Mouse (Mus musculus) liver, postnatal 0 days (tissue): ENCODE results near the gene Ear6. TPM values are rescaled to one million over a fixed set of nuclear protein-coding genes. Genes with fewer than 3 reads are reported as not detected.

Source experiments
- ATAC-seq: fragments of 200-750 bp; cut with Nextera tagmentation; 2 replicates; pipeline ENCODE4 v1.8.0; 2017; ENCODE audit warnings: mild to moderate bottlenecking, moderate library complexity
- DNase-seq: peaks from one replicate; pipeline ENCODE4 v3.0.0-alpha.2; 2016
- H3K27ac ChIP-seq: fragments of 300-500 bp; sonication (generic); 2 replicates; pipeline ENCODE4 v1.5.1; 2014; ENCODE audit warnings: antibody characterized with exemption, moderate library complexity, mild to moderate bottlenecking, low read depth
- H3K27me3 ChIP-seq: fragments of 300-500 bp; sonication (generic); 2 replicates; pipeline ENCODE4 v1.6.1; 2014; ENCODE audit warnings: low read length, control low read depth, mixed read lengths; ENCODE audit not compliant: insufficient read depth
- H3K36me3 ChIP-seq: fragments of 300-500 bp; sonication (generic); replicated peaks from 2 replicates; pipeline ENCODE4 v1.6.1; 2014; ENCODE audit warnings: mild to moderate bottlenecking, control low read depth, low read length, moderate library complexity, mixed read lengths; ENCODE audit not compliant: insufficient read depth
- H3K4me1 ChIP-seq: fragments of 300-500 bp; sonication (generic); 2 replicates; pipeline ENCODE4 v1.6.1; 2014; ENCODE audit warnings: antibody characterized with exemption, mild to moderate bottlenecking, control low read depth; ENCODE audit not compliant: insufficient read depth
- H3K4me2 ChIP-seq: fragments of 300-500 bp; sonication (generic); 2 replicates; pipeline ENCODE4 v1.6.1; 2014; ENCODE audit warnings: low read depth, mild to moderate bottlenecking, low read length, moderate library complexity, mixed read lengths
- H3K4me3 ChIP-seq: fragments of 300-500 bp; sonication (generic); 2 replicates; pipeline ENCODE4 v1.5.1; 2014; ENCODE audit warnings: low read depth, low read length
- H3K9ac ChIP-seq: fragments of 300-500 bp; sonication (generic); replicated peaks from 2 replicates; pipeline ENCODE4 v1.6.1; 2014; ENCODE audit warnings: mild to moderate bottlenecking, moderate library complexity
- H3K9me3 ChIP-seq: fragments of 300-500 bp; sonication (generic); 2 replicates; pipeline ENCODE4 v1.6.1; 2016; ENCODE audit warnings: mild to moderate bottlenecking, control low read depth, low read length, mixed read lengths
- CTCF ChIP-seq: sonication (generic); IDR thresholded peaks from 2 replicates; pipeline ENCODE4 v1.5.1; 2016; ENCODE audit warnings: antibody characterized with exemption, low read depth
- EP300 ChIP-seq: IDR thresholded peaks from 2 replicates; pipeline ENCODE4 v1.6.1; 2016; ENCODE audit warnings: antibody characterized with exemption, low read depth, mild to moderate bottlenecking
- WGBS: fragments of 180-500 bp; shearing (Covaris S2); extraction: QIAGEN DNeasy Blood & Tissue Kit; methylation state at CpG from one replicate; pipeline ENCODE4 v1.1.7; 2014; ENCODE audit not compliant: insufficient replicate concordance; 5-methylcytosine and 5-hydroxymethylcytosine counted together
- polyA plus RNA-seq: library from polyadenylated mRNA; unstranded; fragments of >200 nt; fragmentation: Nextera tagmentation; extraction: Ambion mirVana; gene quantifications from 2 replicates; pipeline ENCODE4 v1.2.1, GENCODE M21; 2015

Ear6 gene
- polyA plus RNA-seq, 1 experiment from 2014 or later, result 2.7 TPM

DNA sequence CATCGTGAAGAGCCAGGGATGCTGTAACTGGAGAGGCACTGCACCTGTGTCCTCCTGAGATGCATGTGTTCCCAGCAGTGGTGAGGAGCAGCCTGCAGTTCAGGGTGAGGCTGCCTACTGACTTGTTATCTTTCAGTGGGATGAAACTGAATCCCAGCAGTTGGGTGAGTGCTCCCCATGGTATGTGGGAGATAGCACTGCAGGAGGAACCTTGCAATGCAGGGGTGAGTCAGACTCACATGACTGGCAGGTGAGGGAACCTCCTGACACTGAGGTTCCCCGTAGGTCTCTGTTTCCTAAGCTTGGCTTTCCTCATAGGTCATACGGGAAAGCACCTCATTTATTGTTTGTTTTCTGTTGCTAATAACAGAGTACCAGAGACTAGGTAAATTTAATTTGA lies 24.0 kb downstream of the Ear6 start:
- WGBS, result 67% methylated on average over 3 of the region's 3 CpGs
- Histone ChIP-seq H3K9ac (no peak overlapping the region), H3K36me3 (no peaks in the 10 kb centered on the region), H3K4me1 (no peaks in the 10 kb centered on the region), H3K4me3 (no peak overlapping the region), H3K27me3 (no peaks in the 10 kb centered on the region), H3K9me3 (no peaks in the 10 kb centered on the region), H3K4me2 (no peak overlapping the region), H3K27ac (no peak overlapping the region)
- DNase-seq, result no peak
- ATAC-seq, result no peak
- TF ChIP-seq EP300, result no peak
- TF ChIP-seq CTCF, result no peak

DNA sequence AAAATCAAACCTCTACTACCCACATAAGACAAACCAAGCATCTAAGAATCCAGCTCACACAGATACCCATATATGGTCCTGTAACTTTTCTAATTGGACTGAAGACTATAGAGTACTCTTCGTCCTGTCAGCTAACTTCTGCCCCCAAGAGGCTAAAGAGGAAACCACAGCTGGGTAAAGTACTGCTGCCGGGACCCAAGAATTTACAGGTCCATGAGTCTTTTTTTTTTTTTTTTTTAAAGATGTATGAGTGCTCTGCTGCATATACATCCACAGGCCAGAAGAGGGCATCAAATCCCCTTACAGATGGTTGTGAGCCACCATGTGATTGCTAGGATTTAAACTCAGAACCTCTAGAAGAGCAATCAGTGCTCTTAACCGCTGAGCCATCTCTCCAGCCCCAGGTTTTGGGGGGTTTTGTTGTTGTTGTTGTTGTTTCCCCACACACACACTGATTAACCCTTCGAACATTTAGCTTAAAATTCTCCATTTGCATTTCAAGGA lies 30.1 kb downstream of the Ear6 start:
- WGBS, result under 1% methylated on average over 4 of the region's 4 CpGs
- TF ChIP-seq CTCF, result peak; percentile 77
- no peak for TF ChIP-seq EP300
- H3K36me3 ChIP-seq, result peaks cover 5% of the 10 kb centered on the region
- peak overlapping the region; percentile 96 for H3K4me2 ChIP-seq
- peak; percentile 28 for ATAC-seq
- peak overlapping the region; percentile 50 for H3K27ac ChIP-seq
- peaks cover 8% of the 10 kb centered on the region for H3K4me1 ChIP-seq
- no peak overlapping the region for H3K9ac ChIP-seq
- no peaks in the 10 kb centered on the region for H3K9me3 ChIP-seq
- H3K27me3 ChIP-seq, result no peaks in the 10 kb centered on the region
- peak overlapping the region; percentile 73 for H3K4me3 ChIP-seq
- peak; percentile 73 for DNase-seq

DNA sequence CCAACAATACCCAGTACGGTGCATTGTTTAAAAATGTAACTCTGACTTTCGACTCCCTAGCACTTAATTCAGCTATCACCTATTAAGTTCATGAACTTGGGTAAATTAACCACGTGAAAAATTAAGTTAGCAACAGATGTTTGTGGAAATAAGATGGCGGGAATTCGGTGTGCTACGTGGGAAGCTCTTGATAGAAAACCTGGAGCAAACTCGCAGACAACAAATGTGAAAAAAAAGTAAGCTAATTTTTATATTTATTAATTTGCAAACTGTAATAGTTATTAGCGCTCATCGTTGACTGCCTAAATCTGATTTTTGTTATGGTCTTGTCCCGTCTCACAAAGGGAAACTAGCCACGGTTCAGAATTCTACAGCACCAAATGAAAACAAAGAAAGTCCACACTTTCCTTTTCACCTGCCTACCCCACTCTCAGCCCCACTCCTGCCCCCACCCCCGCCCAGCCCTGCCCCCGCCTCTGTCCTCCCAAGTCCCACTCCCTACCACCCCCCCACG lies 30.6 kb downstream of the Ear6 start:
- Histone ChIP-seq H3K27ac (peak overlapping the region; percentile 50), H3K36me3 (peaks cover 10% of the 10 kb centered on the region), H3K9me3 (no peaks in the 10 kb centered on the region), H3K4me2 (peak overlapping the region; percentile 96), H3K27me3 (no peaks in the 10 kb centered on the region), H3K9ac (no peak overlapping the region), H3K4me1 (peaks cover 8% of the 10 kb centered on the region), H3K4me3 (peak overlapping the region; percentile 73)
- TF ChIP-seq CTCF (no peak), EP300 (no peak)
- DNase-seq (no peak), ATAC-seq (peak; percentile 22)
- under 1% methylated on average over 14 of the region's 14 CpGs for WGBS

DNA sequence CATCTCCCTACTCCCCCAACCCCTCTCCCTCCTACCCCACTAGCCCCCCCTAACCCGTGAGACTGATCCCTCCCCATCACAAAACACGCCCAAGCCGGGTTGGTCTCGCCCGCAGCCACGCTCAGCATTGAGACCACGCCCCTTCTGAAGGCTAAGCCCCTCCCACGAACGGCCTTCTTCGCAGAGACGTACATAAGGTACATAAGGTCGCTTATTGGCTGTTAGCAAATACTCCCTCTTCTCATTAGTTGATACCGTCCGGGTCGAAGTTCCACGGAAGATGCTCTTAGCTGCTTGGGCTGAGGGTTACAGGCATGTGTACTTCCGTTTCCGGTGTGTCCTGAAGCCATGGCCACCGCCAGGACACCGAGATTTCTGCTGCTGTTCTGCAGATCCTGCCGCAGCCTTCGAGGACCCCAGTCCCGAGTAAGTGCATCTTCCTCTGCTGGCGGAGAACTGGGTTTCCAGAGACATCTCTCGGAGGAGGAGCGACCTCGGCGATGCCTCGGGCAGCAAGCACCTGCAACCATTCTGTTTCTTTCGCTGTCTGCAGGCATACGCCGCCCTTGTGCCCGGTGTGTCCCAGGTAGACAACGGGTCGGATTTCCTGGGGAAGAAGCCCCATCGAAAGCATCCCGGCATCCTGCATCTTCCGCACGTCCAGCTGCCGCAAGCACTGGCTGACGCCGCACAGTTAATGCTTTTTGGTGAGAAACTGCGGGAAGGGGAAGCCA lies 31.3 kb downstream of the Ear6 start, which contains the start of gene Mettl17:
TSS of gene Mettl17 (plus strand) at position 245 of the 734 bp plus-strand sequence.
- TF ChIP-seq CTCF (0 out of 2 replicates have a peak, but pooled peaks have one; percentile 12), EP300 (peak; percentile 35; the same call in 1 of the 2 replicates)
- peak within 1 kb of the TSS; percentile 96 for H3K4me2 ChIP-seq
- H3K4me3 ChIP-seq, result peak within 1 kb of the TSS; percentile 73
- no peaks in the 10 kb centered on the region for H3K9me3 ChIP-seq
- ATAC-seq, result peak; percentile 98
- under 1% methylated on average over 43 of the region's 43 CpGs for WGBS
- H3K9ac ChIP-seq, result peak within 1 kb of the TSS; percentile 72
- peak within 1 kb of the TSS; percentile 74 for H3K27ac ChIP-seq
- no peaks in the 10 kb centered on the region for H3K27me3 ChIP-seq
- peaks cover 14% of the 10 kb centered on the region for H3K36me3 ChIP-seq
- peaks cover 8% of the 10 kb centered on the region for H3K4me1 ChIP-seq
- DNase-seq, result peak; percentile 95

DNA sequence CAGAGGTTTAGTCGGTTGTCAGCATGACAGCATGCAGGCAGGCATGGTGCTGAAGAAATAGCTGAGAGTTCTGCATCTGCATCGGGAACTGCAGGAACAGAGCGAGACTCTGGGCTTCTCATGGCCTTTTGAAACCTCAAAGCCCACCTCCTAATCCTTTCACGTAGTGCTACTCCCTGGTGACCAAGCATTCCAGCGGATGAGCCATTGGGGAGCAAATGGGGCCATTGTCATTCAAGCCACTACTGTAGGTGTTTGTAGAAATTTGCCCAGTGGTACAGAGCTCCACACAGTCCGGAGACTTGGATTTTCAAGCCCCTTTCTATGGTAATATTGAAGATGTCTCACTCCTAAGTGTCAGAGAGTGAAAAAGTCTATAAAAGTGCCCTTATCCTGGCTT lies 32.6 kb downstream of the Ear6 start:
- H3K36me3 ChIP-seq, result peaks cover 21% of the 10 kb centered on the region
- 0 out of 2 replicates have a peak overlapping the region, but pooled peaks have one; percentile 2 for H3K4me3 ChIP-seq
- H3K9ac ChIP-seq, result no peak overlapping the region
- no peaks in the 10 kb centered on the region for H3K27me3 ChIP-seq
- no peaks in the 10 kb centered on the region for H3K9me3 ChIP-seq
- no peak overlapping the region for H3K4me2 ChIP-seq
- ATAC-seq (no peak), DNase-seq (no peak)
- no peak overlapping the region for H3K27ac ChIP-seq
- TF ChIP-seq CTCF, result no peak
- no peak for TF ChIP-seq EP300
- H3K4me1 ChIP-seq, result peaks cover 8% of the 10 kb centered on the region
- 73% methylated on average over 6 of the region's 6 CpGs for WGBS

DNA sequence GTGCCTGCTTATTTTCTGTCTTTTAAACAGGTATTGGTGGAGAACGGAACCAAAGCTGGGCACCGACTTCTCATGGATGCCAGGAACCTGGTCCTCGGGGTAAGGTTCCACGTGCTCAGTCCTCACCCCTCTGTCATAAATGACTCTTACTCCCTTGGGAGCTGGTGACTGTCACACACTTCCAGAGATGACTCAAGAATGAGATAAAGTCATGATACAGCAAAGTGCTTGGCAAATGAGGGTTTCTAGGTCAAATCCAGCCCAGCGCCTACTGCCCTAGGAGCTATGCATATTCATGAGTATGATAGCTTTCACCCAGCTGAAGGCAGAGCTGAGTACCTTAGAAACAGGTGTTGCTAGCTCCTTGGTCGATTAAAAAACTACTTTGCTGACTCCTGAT lies 36.3 kb downstream of the Ear6 start:
- H3K27ac ChIP-seq, result no peak overlapping the region
- WGBS, result 82% methylated on average over 6 of the region's 6 CpGs
- no peak overlapping the region for H3K4me3 ChIP-seq
- no peak for ATAC-seq
- no peaks in the 10 kb centered on the region for H3K27me3 ChIP-seq
- H3K4me1 ChIP-seq, result peaks cover 11% of the 10 kb centered on the region
- no peak overlapping the region for H3K4me2 ChIP-seq
- no peaks in the 10 kb centered on the region for H3K9me3 ChIP-seq
- no peak overlapping the region for H3K9ac ChIP-seq
- no peak for DNase-seq
- peaks cover 30% of the 10 kb centered on the region for H3K36me3 ChIP-seq
- TF ChIP-seq EP300 (no peak), CTCF (no peak)
